22 mouse cellular contexts compared by ENCODE assay signal in the genomic region with DNA sequence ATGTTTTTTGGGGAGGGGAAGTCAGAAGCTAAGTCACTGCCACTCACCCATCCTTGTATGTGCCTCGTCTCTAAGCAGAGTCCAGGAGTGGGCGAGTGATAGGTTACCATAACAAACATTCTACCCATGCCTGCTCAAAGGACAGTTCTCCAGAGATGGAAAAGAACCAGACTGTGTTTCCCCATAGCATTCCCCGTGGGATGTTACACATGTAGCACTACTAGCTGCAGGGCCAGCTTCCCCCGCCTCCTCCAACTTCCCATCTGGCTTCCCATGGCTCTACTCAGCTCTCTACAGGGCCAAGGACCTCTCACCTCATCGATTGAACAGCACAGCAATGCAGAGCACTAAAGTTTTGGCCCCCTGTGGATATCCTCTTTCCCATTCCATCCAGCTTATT. TPM values are rescaled to one million over a fixed set of nuclear protein-coding genes. Genes with fewer than 3 reads are reported as not detected.
"Had no signal": no experiment of that assay in that cellular context is flagged by ENCODE, and none has a peak within 500 bp of the region (broad histone marks: within the 10 kb centered on the region; RNA-seq: fewer than 3 reads in every experiment).

No protein-coding gene starts in this region.

- ATAC-seq: liver, embryonic 12.5 days had no signal

- DNase-seq: kidney, postnatal 25 days; left cerebral cortex, postnatal 4 days; lung, adult 2 months; lung, postnatal 14 days; lung, postnatal 4 days; midbrain, embryonic 14.5 days; thymus, postnatal 25 days had no signal

- H3K36me3 ChIP-seq: limb, embryonic 12.5 days; limb, embryonic 15.5 days had no signal

- H3K4me2 ChIP-seq: limb, embryonic 12.5 days; limb, embryonic 15.5 days; liver, embryonic 12.5 days; midbrain, embryonic 11.5 days had no signal

- H3K9ac ChIP-seq: limb, embryonic 12.5 days; limb, embryonic 15.5 days; liver, embryonic 12.5 days had no signal

- H3K27ac ChIP-seq: kidney, postnatal 0 days; limb, embryonic 12.5 days; limb, embryonic 15.5 days; liver, embryonic 12.5 days had no signal

- H3K4me3 ChIP-seq: limb, embryonic 12.5 days; limb, embryonic 15.5 days; liver, embryonic 12.5 days had no signal

- H3K27me3 ChIP-seq: limb, embryonic 12.5 days; limb, embryonic 15.5 days; liver, embryonic 12.5 days had no signal

- H3K9me3 ChIP-seq: limb, embryonic 12.5 days; limb, embryonic 15.5 days; liver, embryonic 12.5 days had no signal

RNA-seq across cellular contexts. Expression of gene Gm10277, which starts 7.7 kb away (rescaled TPM):
- total RNA-seq: layer of hippocampus, adult 8-10 months; layer of hippocampus, postnatal 14 days; left cerebral cortex, adult 8-10 months; left cerebral cortex, postnatal 14 days; left cerebral cortex, postnatal 4 days; megakaryocyte progenitor cell, adult 5-6 weeks; megakaryocyte-erythroid progenitor cell, adult 5-6 weeks; midbrain, postnatal 0 days had no signal
- polyA plus RNA-seq: lung, adult 2 months; small intestine, adult 2 months; spleen, adult 2 months; testis, adult 2 months had no signal
